Mouse (Mus musculus) kidney, postnatal 36 days (tissue): ENCODE results near the gene D330045A20Rik.
"Not testable (repeated sequence)": the region's sequence is repeated elsewhere in the genome, so short reads cannot be mapped to it uniquely, and the experiment has no call there.

Experiments
- DNase-seq, 2 experiments: peaks; one replicate each; pipeline ENCODE4 v3.0.0; 2021 to 2022; ENCODE audit warnings: mixed read lengths in 2 of 2

The D330045A20Rik gene

DNA sequence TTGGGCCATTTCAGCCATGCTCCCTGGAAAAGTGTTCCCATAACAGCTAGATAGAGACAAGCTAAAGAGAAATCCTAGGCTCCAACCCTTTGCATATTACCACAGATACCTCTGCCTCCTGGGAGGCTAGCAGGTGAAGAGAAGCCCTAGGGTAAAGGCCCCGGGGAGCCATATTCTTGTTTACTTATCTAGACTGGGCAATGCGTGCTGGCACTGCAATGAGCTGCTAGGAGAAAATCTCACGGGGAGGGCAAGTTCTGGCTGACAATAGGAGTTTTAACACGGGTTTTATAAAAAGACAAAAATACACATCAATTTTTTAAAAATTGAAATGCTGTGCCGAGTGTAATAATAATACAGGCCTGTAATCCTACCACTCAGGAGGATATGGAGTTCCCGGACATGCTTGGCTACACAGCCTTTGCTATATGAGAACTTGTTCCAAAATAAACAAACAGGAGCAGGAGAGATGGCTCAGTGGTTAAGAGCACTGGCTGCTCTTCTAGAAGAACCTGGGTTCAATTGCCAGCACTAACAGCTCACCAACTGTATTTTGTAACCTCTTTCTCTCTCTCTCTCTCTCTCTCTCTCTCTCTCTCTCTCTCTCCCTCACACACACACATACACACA is 98.6 kb downstream of the D330045A20Rik start:
- peak in 1 of 2 experiments; percentile 4 for DNase-seq

DNA sequence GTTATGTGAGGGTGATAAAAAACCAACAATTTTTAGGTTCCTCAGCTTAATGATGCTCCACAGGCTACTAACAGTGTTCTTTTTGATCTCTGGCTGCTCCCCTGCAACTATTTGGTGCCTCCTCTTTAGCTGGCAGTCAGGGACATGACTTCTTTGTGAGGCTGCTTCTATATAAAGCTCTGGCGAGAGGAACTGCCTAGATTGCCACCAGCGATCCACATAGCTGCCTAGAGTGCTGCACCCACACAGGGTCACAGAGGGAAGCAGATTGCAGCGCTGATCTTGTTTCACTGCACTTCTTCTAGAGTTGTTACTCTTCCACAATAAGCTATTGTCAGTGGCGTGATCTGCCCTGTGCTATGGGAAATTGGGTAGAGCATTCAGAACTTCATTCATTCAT is 103.4 kb downstream of the D330045A20Rik start:
- no peak for DNase-seq

DNA sequence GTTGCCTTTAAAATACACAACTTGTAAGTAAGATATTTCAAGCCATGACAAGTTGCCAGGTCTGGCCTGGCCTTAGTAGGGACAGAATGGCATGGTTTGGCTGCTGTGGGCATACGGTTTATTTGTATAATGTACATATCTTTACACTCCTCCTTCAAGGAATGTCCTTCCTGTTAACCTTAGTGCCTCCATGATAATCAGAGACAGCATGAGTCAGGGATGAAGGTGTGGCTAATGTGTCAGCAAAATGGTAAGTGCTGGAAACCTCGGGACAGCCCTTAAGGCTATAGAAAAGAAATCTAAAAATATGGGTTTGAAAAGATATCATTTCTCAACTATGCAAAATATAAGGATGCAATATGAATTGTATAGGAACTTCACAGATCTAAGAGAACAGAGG is 106.5 kb downstream of the D330045A20Rik start:
- DNase-seq = not testable (repeated sequence)

DNA sequence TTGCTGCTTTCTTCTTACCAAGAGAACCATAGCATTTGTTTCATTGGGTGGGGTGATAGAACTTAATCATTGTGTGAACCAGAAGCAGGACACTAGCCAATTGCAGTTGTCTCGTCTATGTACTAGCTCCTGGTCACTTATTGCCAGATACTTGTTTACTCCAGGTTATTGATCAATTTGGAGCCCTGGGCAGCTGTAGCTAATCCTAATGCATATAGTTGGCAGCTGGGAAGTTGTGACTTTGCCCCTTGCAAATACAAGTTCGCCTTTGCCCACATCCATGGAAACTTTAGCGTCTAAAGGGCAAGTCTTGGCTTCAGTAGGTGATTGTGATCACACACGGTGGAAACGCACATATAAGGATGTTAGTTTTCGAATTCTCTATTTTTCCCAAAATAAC is 116.2 kb downstream of the D330045A20Rik start:
- peak; percentile 17 to 26 for DNase-seq
